Mouse (Mus musculus) urinary bladder, postnatal 14 days (tissue): ENCODE data around the gene Xxylt1.
A peak's percentile ranks its signal among the peaks of the same experiment; 100 is the strongest.

Experiments used
- DNase-seq: peaks from one replicate; pipeline ENCODE4 v3.0.0; 2021; ENCODE audit warnings: low spot score

Gene Xxylt1

GRCm38 (mm10) chr16:30988225-30988624, 93.0 kb downstream of the Xxylt1 start:
- no peak for DNase-seq

- DNase-seq: no peak
Measured at GRCm38 (mm10) chr16:30987684-30988083, 93.5 kb downstream of the Xxylt1 start.

- DNase-seq: no peak
Measured at GRCm38 (mm10) chr16:30984826-30985545, 96.2 kb downstream of the Xxylt1 start.

GRCm38 (mm10) chr16:30984101-30984500, 97.1 kb downstream of the Xxylt1 start:
- DNase-seq: no peak

- DNase-seq: no peak
Measured at GRCm38 (mm10) chr16:30983699-30984098, 97.5 kb downstream of the Xxylt1 start.

- DNase-seq: no peak
Measured at GRCm38 (mm10) chr16:30983281-30983680, 98.0 kb downstream of the Xxylt1 start.

GRCm38 (mm10) chr16:30981345-30981744, 99.9 kb downstream of the Xxylt1 start:
- DNase-seq: peak; percentile 59

- DNase-seq: no peak
Measured at GRCm38 (mm10) chr16:30979905-30980304, 101.3 kb downstream of the Xxylt1 start.

GRCm38 (mm10) chr16:30977728-30978127, 103.5 kb downstream of the Xxylt1 start:
- no peak for DNase-seq

GRCm38 (mm10) chr16:30977186-30977585, 104.0 kb downstream of the Xxylt1 start:
- peak; percentile 95 for DNase-seq

GRCm38 (mm10) chr16:30974549-30974948, 106.7 kb downstream of the Xxylt1 start:
- DNase-seq: no peak

- DNase-seq: peak; percentile 62
Measured at GRCm38 (mm10) chr16:30973416-30973815, 107.8 kb downstream of the Xxylt1 start.

GRCm38 (mm10) chr16:30971950-30972541, 109.2 kb downstream of the Xxylt1 start:
- no peak for DNase-seq

GRCm38 (mm10) chr16:30969266-30970064, 111.8 kb downstream of the Xxylt1 start:
- peak; percentile 46 for DNase-seq

- no peak for DNase-seq
Measured at GRCm38 (mm10) chr16:30968402-30969151, 112.7 kb downstream of the Xxylt1 start.

- DNase-seq: no peak
Measured at GRCm38 (mm10) chr16:30966684-30967083, 114.5 kb downstream of the Xxylt1 start.

- no peak for DNase-seq
Measured at GRCm38 (mm10) chr16:30964891-30965290, 116.3 kb downstream of the Xxylt1 start.

GRCm38 (mm10) chr16:30964411-30964810, 116.8 kb downstream of the Xxylt1 start:
- no peak for DNase-seq

- no peak for DNase-seq
Measured at GRCm38 (mm10) chr16:30962515-30962914, 118.7 kb downstream of the Xxylt1 start.

- no peak for DNase-seq
Measured at GRCm38 (mm10) chr16:30961176-30961575, 120.1 kb downstream of the Xxylt1 start.

- DNase-seq: no peak
Measured at GRCm38 (mm10) chr16:30960266-30960665, 121.0 kb downstream of the Xxylt1 start.

- no peak for DNase-seq
Measured at GRCm38 (mm10) chr16:30959692-30960091, 121.5 kb downstream of the Xxylt1 start.
